In genomic region chr2:28008261-28008660, GRCm38 (mm10) we compare ENCODE assay signal across 13 mouse cellular contexts.
DNase-seq lines count a peak whose midpoint lies in the region; ATAC-seq and TF ChIP-seq lines count a peak whose summit lies in the region.
"Had no signal": no experiment of that assay in that cellular context is flagged by ENCODE, and none has a peak within 500 bp of the region (broad histone marks: within the 10 kb centered on the region; RNA-seq: fewer than 3 reads in every experiment).

No protein-coding gene starts in this region.

- peaks cover 64% of the 10 kb centered on the region for H3K36me3 ChIP-seq in heart, embryonic 12.5 days
- H3K36me3 ChIP-seq in heart, embryonic 10.5 days, result peaks cover 70% of the 10 kb centered on the region
- peaks cover 59% of the 10 kb centered on the region for H3K36me3 ChIP-seq in kidney, embryonic 15.5 days
- peaks cover 4% of the 10 kb centered on the region; the same call in 1 of the 2 replicates for H3K36me3 ChIP-seq in liver, embryonic 15.5 days (replicated peaks)

- no peak overlapping the region for H3K9ac ChIP-seq in heart, embryonic 12.5 days
- no peak overlapping the region for H3K9ac ChIP-seq in kidney, embryonic 15.5 days
- no peak overlapping the region for H3K9ac ChIP-seq in liver, embryonic 15.5 days
- H3K9ac ChIP-seq: embryonic facial prominence, embryonic 12.5 days had no signal

- WGBS in heart, embryonic 12.5 days, result 33% methylated on average over 4 of the region's 4 CpGs
- 77% methylated on average over 4 of the region's 4 CpGs for WGBS in heart, embryonic 10.5 days
- WGBS in kidney, embryonic 15.5 days, result 41% methylated on average over 4 of the region's 4 CpGs
- 73% methylated on average over 4 of the region's 4 CpGs for WGBS in liver, embryonic 15.5 days (ENCODE audit: insufficient replicate concordance)

- H3K4me1 ChIP-seq in heart, embryonic 12.5 days (replicated peaks), result peaks cover 35% of the 10 kb centered on the region
- H3K4me1 ChIP-seq in heart, embryonic 10.5 days, result peaks cover 33% of the 10 kb centered on the region
- peaks cover 12% of the 10 kb centered on the region; the same call in 1 of the 2 replicates for H3K4me1 ChIP-seq in kidney, embryonic 15.5 days
- H3K4me1 ChIP-seq in liver, embryonic 15.5 days (replicated peaks), result peaks cover 62% of the 10 kb centered on the region
- H3K4me1 ChIP-seq: embryonic facial prominence, embryonic 12.5 days had no signal

- 0 out of 2 replicates have a peak, but pooled peaks have one; percentile 43 for ATAC-seq in heart, embryonic 12.5 days (ENCODE audit: insufficient number of reproducible peaks, low FRiP score)
- no peak for ATAC-seq in kidney, embryonic 15.5 days (replicated peaks; ENCODE audit: low FRiP score)
- ATAC-seq in liver, embryonic 15.5 days (ENCODE audit: insufficient read depth), result no peak
- no peak for ATAC-seq in granulocyte monocyte progenitor cell, adult 5-6 weeks (replicated peaks; ENCODE audit: poor library complexity, severe bottlenecking)
- ATAC-seq: CD4-positive, CD25-positive, alpha-beta regulatory T cell, adult 4 months had no signal

- H3K27ac ChIP-seq in heart, embryonic 12.5 days (ENCODE audit: poor library complexity, severe bottlenecking), result peak overlapping the region; percentile 56
- H3K27ac ChIP-seq in heart, embryonic 10.5 days, result no peak overlapping the region
- no peak overlapping the region; the same call in 1 of the 2 replicates for H3K27ac ChIP-seq in kidney, embryonic 15.5 days
- H3K27ac ChIP-seq in liver, embryonic 15.5 days (replicated peaks), result peak overlapping the region; percentile 92; the same call in 1 of the 2 replicates
- no peak overlapping the region for H3K27ac ChIP-seq in layer of hippocampus, adult 2 months
- H3K27ac ChIP-seq: embryonic facial prominence, embryonic 12.5 days had no signal

- H3K4me3 ChIP-seq in heart, embryonic 12.5 days, result no peak overlapping the region
- H3K4me3 ChIP-seq in heart, embryonic 10.5 days, result no peak overlapping the region
- no peak overlapping the region for H3K4me3 ChIP-seq in kidney, embryonic 15.5 days (replicated peaks)
- no peak overlapping the region for H3K4me3 ChIP-seq in liver, embryonic 15.5 days (replicated peaks)
- H3K4me3 ChIP-seq in layer of hippocampus, adult 2 months, result no peak overlapping the region
- H3K4me3 ChIP-seq: embryonic facial prominence, embryonic 12.5 days had no signal

- no peak for TF ChIP-seq CTCF in brain, embryonic 14.5 days (IDR thresholded peaks at IDR 0.05; ENCODE audit: borderline replicate concordance, extremely low read depth, insufficient read depth, insufficient read length)
- TF ChIP-seq CTCF in layer of hippocampus, adult 2 months (conservative IDR thresholded peaks at IDR 0.05), result no peak

- no peak for TF ChIP-seq POLR2A in brain, embryonic 14.5 days (IDR thresholded peaks at IDR 0.05; ENCODE audit: borderline replicate concordance, extremely low read depth, insufficient read depth, insufficient read length, poor library complexity, severe bottlenecking)

- no peak overlapping the region for H3K4me2 ChIP-seq in heart, embryonic 12.5 days
- no peak overlapping the region for H3K4me2 ChIP-seq in kidney, embryonic 15.5 days
- H3K4me2 ChIP-seq in liver, embryonic 15.5 days, result no peak overlapping the region
- H3K4me2 ChIP-seq: embryonic facial prominence, embryonic 12.5 days had no signal

- DNase-seq in heart, embryonic 10.5 days (ENCODE audit: low spot score), result no peak
- peak; percentile 11 to 17 for DNase-seq in kidney, postnatal 36 days
- DNase-seq in brain, embryonic 14.5 days (ENCODE audit: low read depth), result peak; percentile 71
- no peak for DNase-seq in layer of hippocampus, adult 2 months (ENCODE audit: low spot score in 2 of 2)
- DNase-seq: adrenal gland, postnatal 25 days; cerebellum, adult 2 months; kidney, postnatal 10 days had no signal

- no peaks in the 10 kb centered on the region for H3K27me3 ChIP-seq in heart, embryonic 12.5 days (replicated peaks)
- 0 out of 2 replicates have a peak, but pooled peaks cover 4% of the 10 kb centered on the region for H3K27me3 ChIP-seq in heart, embryonic 10.5 days (ENCODE audit: insufficient read depth, poor library complexity, severe bottlenecking)
- H3K27me3 ChIP-seq in kidney, embryonic 15.5 days, result no peaks in the 10 kb centered on the region
- no peaks in the 10 kb centered on the region for H3K27me3 ChIP-seq in liver, embryonic 15.5 days
- H3K27me3 ChIP-seq: embryonic facial prominence, embryonic 12.5 days had no signal

- no peaks in the 10 kb centered on the region for H3K9me3 ChIP-seq in heart, embryonic 12.5 days (replicated peaks)
- H3K9me3 ChIP-seq in heart, embryonic 10.5 days, result no peaks in the 10 kb centered on the region
- no peaks in the 10 kb centered on the region for H3K9me3 ChIP-seq in kidney, embryonic 15.5 days (replicated peaks)
- H3K9me3 ChIP-seq in liver, embryonic 15.5 days (replicated peaks), result no peaks in the 10 kb centered on the region
- H3K9me3 ChIP-seq: embryonic facial prominence, embryonic 12.5 days had no signal

Comparison
In these comparisons a context has a peak if more than half of its experiments do, and no peak if none do; other contexts are left out.
1. H3K27ac ChIP-seq: peak in heart, embryonic 12.5 days (single experiment) and liver, embryonic 15.5 days (single experiment); none in heart, embryonic 10.5 days (single experiment), kidney, embryonic 15.5 days (single experiment) and layer of hippocampus, adult 2 months (single experiment).
2. DNase-seq: peak in kidney, postnatal 36 days (2 of 2) and brain, embryonic 14.5 days (single experiment); none in heart, embryonic 10.5 days (single experiment) and layer of hippocampus, adult 2 months (0 of 2).